Mouse (Mus musculus) intestine, embryonic 15.5 days (tissue): ENCODE measurements at regions not wholly inside any gene's neighbourhood (a gene's known extent, or its start where the extent isn't known, plus 50 kb on each side); places are given as distances from the start of the nearest gene placed in this dataset.

ENCODE experiments used
- ATAC-seq: fragments of 200-750 bp; cut with Nextera tagmentation; 2 replicates; pipeline ENCODE4 v1.8.0; 2017; ENCODE audit warnings: moderate TSS enrichment, moderate library complexity
- H3K27ac ChIP-seq: fragments of 300-500 bp; sonication (generic); 2 replicates; pipeline ENCODE4 v1.5.1; 2015; ENCODE audit warnings: mild to moderate bottlenecking, inconsistent platforms
- H3K27me3 ChIP-seq: fragments of 300-500 bp; sonication (generic); replicated peaks from 2 replicates; pipeline ENCODE4 v1.6.1; 2015; ENCODE audit warnings: inconsistent platforms
- H3K36me3 ChIP-seq: fragments of 300-500 bp; sonication (generic); 2 replicates; pipeline ENCODE4 v1.6.1; 2015; ENCODE audit warnings: inconsistent platforms
- H3K4me1 ChIP-seq: fragments of 300-500 bp; sonication (generic); replicated peaks from 2 replicates; pipeline ENCODE4 v1.6.1; 2015; ENCODE audit warnings: inconsistent platforms
- H3K4me2 ChIP-seq: fragments of 300-500 bp; sonication (generic); replicated peaks from 2 replicates; pipeline ENCODE4 v1.6.1; 2015; ENCODE audit warnings: mild to moderate bottlenecking, inconsistent platforms
- H3K4me3 ChIP-seq: fragments of 300-500 bp; sonication (generic); replicated peaks from 2 replicates; pipeline ENCODE4 v1.5.1; 2015; ENCODE audit warnings: inconsistent platforms
- H3K9ac ChIP-seq: fragments of 300-500 bp; sonication (generic); 2 replicates; pipeline ENCODE4 v1.6.1; 2015; ENCODE audit warnings: inconsistent platforms
- H3K9me3 ChIP-seq: fragments of 300-500 bp; sonication (generic); 2 replicates; pipeline ENCODE4 v1.6.1; 2016; ENCODE audit warnings: inconsistent platforms
- WGBS: fragments of 180-500 bp; shearing (Covaris S2); methylation state at CpG from one replicate; pipeline ENCODE4 v1.1.7; 2015; 5-methylcytosine and 5-hydroxymethylcytosine counted together

DNA sequence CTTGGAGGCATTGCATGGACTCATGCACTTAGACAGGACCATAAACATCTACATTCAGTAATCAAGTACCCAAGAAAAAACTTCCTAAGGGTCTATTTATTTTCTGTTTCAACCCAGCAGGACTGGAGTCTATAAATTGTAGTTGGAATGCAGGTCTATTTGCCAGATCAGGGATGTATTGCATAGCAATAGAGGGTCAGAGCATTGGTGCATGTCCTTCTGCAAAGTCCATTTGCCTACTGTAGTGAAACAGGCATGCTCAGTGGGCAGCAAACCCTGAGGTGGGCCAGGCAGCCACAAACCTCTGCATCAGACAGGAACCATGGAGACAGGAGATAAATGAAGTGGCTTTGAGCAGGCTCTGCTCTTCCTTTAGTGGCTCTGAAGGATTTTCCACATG, 386.5 kb upstream of the Tenm4 start:
- ATAC-seq: no peak
- Histone ChIP-seq H3K4me1 (no peaks in the 10 kb centered on the region), H3K4me2 (no peak overlapping the region), H3K27ac (no peak overlapping the region), H3K36me3 (no peaks in the 10 kb centered on the region), H3K27me3 (no peaks in the 10 kb centered on the region), H3K9ac (no peak overlapping the region), H3K9me3 (no peaks in the 10 kb centered on the region), H3K4me3 (no peak overlapping the region)

DNA sequence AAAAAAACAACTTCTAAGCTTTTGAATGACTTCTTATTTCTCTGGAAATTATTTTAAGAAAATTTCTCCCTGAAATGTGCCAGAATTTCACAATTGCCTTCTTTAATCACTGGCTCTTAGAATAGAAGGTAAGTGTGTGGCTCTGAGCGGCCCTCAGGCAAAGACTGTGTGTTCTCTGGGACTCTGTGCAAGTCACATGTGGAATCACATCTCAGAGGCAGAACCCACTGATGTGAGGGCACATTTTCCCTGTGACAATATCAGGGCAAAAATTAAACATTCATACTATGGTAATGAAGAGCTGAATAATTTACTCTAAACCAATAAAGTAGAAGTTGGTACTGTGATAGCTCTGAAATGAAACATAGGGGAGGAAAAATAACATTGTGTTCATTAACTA, 383.5 kb upstream of the Tenm4 start:
- Histone ChIP-seq H3K9me3 (no peaks in the 10 kb centered on the region), H3K9ac (no peak overlapping the region), H3K27me3 (no peaks in the 10 kb centered on the region), H3K4me3 (no peak overlapping the region), H3K36me3 (no peaks in the 10 kb centered on the region), H3K4me2 (no peak overlapping the region), H3K4me1 (no peaks in the 10 kb centered on the region), H3K27ac (no peak overlapping the region)
- ATAC-seq: no peak
- WGBS: 84% methylated on average over 1 of the region's 1 CpGs

GRCm38 (mm10) chr7:95787951-95788350, 383.1 kb upstream of the Tenm4 start:
- Histone ChIP-seq H3K36me3 (no peaks in the 10 kb centered on the region), H3K4me3 (no peak overlapping the region), H3K9me3 (no peaks in the 10 kb centered on the region), H3K27ac (no peak overlapping the region), H3K4me1 (no peaks in the 10 kb centered on the region), H3K27me3 (no peaks in the 10 kb centered on the region), H3K9ac (no peak overlapping the region), H3K4me2 (no peak overlapping the region)
- 74% methylated on average over 3 of the region's 3 CpGs for WGBS
- ATAC-seq: no peak

- Histone ChIP-seq H3K9me3 (no peaks in the 10 kb centered on the region), H3K4me3 (no peak overlapping the region), H3K27me3 (no peaks in the 10 kb centered on the region), H3K4me2 (no peak overlapping the region), H3K36me3 (no peaks in the 10 kb centered on the region), H3K27ac (no peak overlapping the region), H3K9ac (no peak overlapping the region), H3K4me1 (no peaks in the 10 kb centered on the region)
- no peak for ATAC-seq
- WGBS: 45% methylated on average over 5 of the region's 5 CpGs
Observed at GRCm38 (mm10) chr7:95789424-95789823, 381.6 kb upstream of the Tenm4 start.

GRCm38 (mm10) chr7:95799022-95799421, 372.0 kb upstream of the Tenm4 start:
- 41% methylated on average over 3 of the region's 3 CpGs for WGBS
- ATAC-seq: no peak
- no peaks in the 10 kb centered on the region for H3K27me3 ChIP-seq
- H3K4me2 ChIP-seq: no peak overlapping the region
- H3K4me1 ChIP-seq: no peaks in the 10 kb centered on the region
- no peak overlapping the region for H3K4me3 ChIP-seq
- H3K36me3 ChIP-seq: no peaks in the 10 kb centered on the region
- no peaks in the 10 kb centered on the region for H3K9me3 ChIP-seq
- H3K27ac ChIP-seq: no peak overlapping the region
- no peak overlapping the region for H3K9ac ChIP-seq

GRCm38 (mm10) chr7:95809626-95810025, 361.4 kb upstream of the Tenm4 start:
- H3K4me3 ChIP-seq: no peak overlapping the region
- H3K4me2 ChIP-seq: no peak overlapping the region
- H3K36me3 ChIP-seq: no peaks in the 10 kb centered on the region
- H3K27me3 ChIP-seq: no peaks in the 10 kb centered on the region
- ATAC-seq: no peak
- no peak overlapping the region for H3K27ac ChIP-seq
- H3K9me3 ChIP-seq: no peaks in the 10 kb centered on the region
- 33% methylated on average over 3 of the region's 3 CpGs for WGBS
- H3K4me1 ChIP-seq: no peaks in the 10 kb centered on the region
- H3K9ac ChIP-seq: no peak overlapping the region

- Histone ChIP-seq H3K27me3 (no peaks in the 10 kb centered on the region), H3K4me2 (no peak overlapping the region), H3K9ac (no peak overlapping the region), H3K9me3 (no peaks in the 10 kb centered on the region), H3K4me1 (no peaks in the 10 kb centered on the region), H3K36me3 (no peaks in the 10 kb centered on the region), H3K27ac (no peak overlapping the region), H3K4me3 (no peak overlapping the region)
- WGBS: 20% methylated on average over 4 of the region's 4 CpGs
- ATAC-seq: no peak
Observed at GRCm38 (mm10) chr7:95810096-95810495, 360.9 kb upstream of the Tenm4 start.

DNA sequence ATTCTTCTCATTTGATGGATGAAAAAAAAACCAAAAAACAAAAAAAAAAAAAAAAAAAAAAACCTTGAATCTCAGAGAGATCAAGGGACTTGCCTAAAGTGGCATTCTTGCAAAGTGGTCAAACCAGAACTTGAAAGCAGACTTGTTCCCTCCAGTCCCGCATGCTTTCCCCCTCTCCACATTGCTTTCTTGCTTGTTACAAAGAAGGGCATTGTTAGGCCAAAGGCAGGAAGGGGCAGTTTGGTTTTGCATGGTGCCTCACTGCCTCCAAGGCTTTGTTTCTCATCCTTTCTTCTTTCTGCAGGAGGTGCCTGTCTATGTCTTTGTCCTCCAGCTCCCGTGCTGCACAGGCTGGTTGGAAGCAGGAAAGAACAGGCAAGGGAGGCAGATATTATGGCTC, 356.2 kb upstream of the Tenm4 start:
- Histone ChIP-seq H3K9ac (no peak overlapping the region), H3K4me3 (no peak overlapping the region), H3K4me2 (no peak overlapping the region), H3K27ac (no peak overlapping the region), H3K9me3 (no peaks in the 10 kb centered on the region), H3K27me3 (no peaks in the 10 kb centered on the region), H3K36me3 (no peaks in the 10 kb centered on the region), H3K4me1 (no peaks in the 10 kb centered on the region)
- WGBS: 53% methylated on average over 2 of the region's 2 CpGs
- ATAC-seq: no peak

DNA sequence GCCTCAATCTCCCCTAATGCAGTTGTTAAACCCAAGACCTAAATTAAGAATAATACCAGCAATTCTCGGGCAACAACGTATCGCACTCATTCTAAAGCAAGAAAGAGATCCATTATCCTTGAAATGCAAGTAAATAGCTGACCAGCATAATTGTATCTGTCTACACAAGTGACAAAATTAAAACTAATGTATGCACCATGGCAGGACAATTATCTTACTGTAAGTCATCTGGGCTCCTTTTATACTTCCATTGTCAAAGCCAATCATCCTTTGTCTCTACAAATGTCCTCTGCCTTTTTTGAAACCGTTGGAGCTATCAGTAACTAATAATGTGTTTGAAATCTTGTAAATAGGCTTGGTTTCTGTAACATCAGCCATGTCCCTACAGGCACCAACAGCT, 347.5 kb upstream of the Tenm4 start:
- Histone ChIP-seq H3K27ac (no peak overlapping the region), H3K27me3 (no peaks in the 10 kb centered on the region), H3K4me3 (no peak overlapping the region), H3K9me3 (no peaks in the 10 kb centered on the region), H3K4me1 (no peaks in the 10 kb centered on the region), H3K36me3 (no peaks in the 10 kb centered on the region), H3K9ac (no peak overlapping the region), H3K4me2 (no peak overlapping the region)
- 90% methylated on average over 4 of the region's 4 CpGs for WGBS
- no peak for ATAC-seq

DNA sequence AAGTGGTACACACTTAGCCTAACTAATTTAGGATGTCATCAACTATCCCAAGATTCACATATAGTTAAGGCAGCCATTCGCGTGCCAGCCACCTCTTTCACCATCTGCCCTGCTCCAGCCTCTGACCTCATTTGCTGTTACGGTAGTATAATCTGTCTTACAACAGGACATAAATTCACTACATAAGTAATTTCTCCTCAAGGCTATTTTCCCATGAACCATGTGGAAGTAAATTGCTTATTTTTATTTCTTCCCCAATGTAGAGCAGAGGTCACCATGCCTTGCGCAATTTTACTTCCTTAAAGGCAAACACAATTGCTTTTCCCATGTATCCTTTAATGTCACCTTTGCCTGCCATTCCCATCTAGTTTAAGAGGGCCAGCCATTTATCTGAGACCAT, 341.2 kb upstream of the Tenm4 start:
- Histone ChIP-seq H3K36me3 (no peaks in the 10 kb centered on the region), H3K4me1 (no peaks in the 10 kb centered on the region), H3K27me3 (no peaks in the 10 kb centered on the region), H3K4me3 (no peak overlapping the region), H3K27ac (no peak overlapping the region), H3K4me2 (no peak overlapping the region), H3K9ac (no peak overlapping the region), H3K9me3 (no peaks in the 10 kb centered on the region)
- peak; percentile 25; the same call in 1 of the 2 replicates for ATAC-seq
- WGBS: 84% methylated on average over 4 of the region's 4 CpGs

DNA sequence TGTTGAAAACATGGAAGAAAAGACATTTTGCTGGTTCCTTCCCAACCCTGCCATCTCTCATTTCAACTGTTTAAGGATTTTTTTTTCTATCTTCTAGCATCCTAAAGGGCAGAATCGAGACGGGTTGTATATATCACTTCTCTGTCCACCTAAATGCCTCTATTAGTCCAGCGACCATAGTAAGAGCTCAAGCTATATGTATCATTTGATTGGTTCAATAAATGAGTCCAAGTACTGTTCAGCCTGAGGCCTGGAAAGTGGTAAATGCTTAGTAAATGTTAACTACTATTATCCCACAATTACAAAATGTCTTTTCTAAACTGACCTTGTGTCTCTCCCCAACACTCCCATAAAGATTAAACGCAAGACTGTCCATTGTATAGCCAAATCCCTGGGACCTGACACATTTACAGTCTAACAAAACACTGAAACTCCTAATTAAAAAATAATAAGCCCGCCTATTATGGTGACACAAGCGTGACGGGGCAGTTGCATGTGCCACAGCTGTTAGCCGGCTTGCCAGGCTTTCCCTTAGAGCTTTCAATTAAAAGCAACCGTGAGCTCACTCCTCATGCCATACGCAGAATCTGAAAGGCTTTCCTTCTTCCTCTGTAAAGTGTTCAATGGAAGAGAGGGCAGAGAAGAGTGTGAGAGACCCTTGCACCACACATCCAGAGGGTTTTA, 336.7 kb upstream of the Tenm4 start:
- 89% methylated on average over 10 of the region's 10 CpGs for WGBS
- H3K4me3 ChIP-seq: no peak overlapping the region
- no peak overlapping the region for H3K4me2 ChIP-seq
- no peaks in the 10 kb centered on the region for H3K27me3 ChIP-seq
- no peaks in the 10 kb centered on the region for H3K4me1 ChIP-seq
- H3K9ac ChIP-seq: no peak overlapping the region
- no peak overlapping the region for H3K27ac ChIP-seq
- ATAC-seq: no peak
- H3K36me3 ChIP-seq: no peaks in the 10 kb centered on the region
- H3K9me3 ChIP-seq: no peaks in the 10 kb centered on the region

DNA sequence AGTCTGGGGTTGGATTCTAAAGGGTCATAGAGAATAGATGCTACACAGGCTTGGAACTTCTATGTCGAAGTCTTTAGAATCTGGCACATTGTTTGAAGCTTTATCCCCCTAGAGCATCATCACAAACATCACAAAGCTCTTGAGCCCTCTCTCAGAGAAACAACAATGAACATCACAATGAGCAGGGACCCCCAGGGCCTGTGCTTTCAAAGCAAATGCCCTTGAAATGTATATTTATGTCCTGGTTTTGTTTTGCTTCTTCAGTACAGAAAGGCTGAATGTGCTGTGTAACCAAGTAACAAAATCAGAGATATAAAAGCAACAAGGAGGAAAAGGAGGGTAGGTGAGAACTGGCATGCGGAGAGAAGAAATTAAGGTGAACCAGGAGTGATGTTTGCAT, 330.6 kb upstream of the Tenm4 start:
- Histone ChIP-seq H3K4me3 (no peak overlapping the region), H3K27me3 (no peaks in the 10 kb centered on the region), H3K36me3 (no peaks in the 10 kb centered on the region), H3K4me1 (no peaks in the 10 kb centered on the region), H3K27ac (no peak overlapping the region), H3K9me3 (no peaks in the 10 kb centered on the region), H3K9ac (no peak overlapping the region), H3K4me2 (no peak overlapping the region)
- no peak for ATAC-seq
- WGBS: 68% methylated on average over 2 of the region's 2 CpGs

- H3K4me2 ChIP-seq: no peak overlapping the region
- H3K4me3 ChIP-seq: no peak overlapping the region
- H3K27ac ChIP-seq: no peak overlapping the region
- no peaks in the 10 kb centered on the region for H3K27me3 ChIP-seq
- WGBS: 71% methylated on average over 2 of the region's 2 CpGs
- H3K4me1 ChIP-seq: no peaks in the 10 kb centered on the region
- H3K9ac ChIP-seq: no peak overlapping the region
- ATAC-seq: no peak
- no peaks in the 10 kb centered on the region for H3K36me3 ChIP-seq
- no peaks in the 10 kb centered on the region for H3K9me3 ChIP-seq
Observed at GRCm38 (mm10) chr7:95849874-95850273, 321.2 kb upstream of the Tenm4 start.
